In genomic region chr8:90869920-90870777, GRCm38 (mm10) we compare ENCODE assay signal across 8 mouse cellular contexts. TPM values are rescaled to one million over a fixed set of nuclear protein-coding genes. Genes with fewer than 3 reads are reported as not detected.
A peak's percentile ranks its signal among the peaks of the same experiment; 100 is the strongest.
DNase-seq lines count a peak whose midpoint lies in the region; ATAC-seq and TF ChIP-seq lines count a peak whose summit lies in the region.

No protein-coding gene starts in this region.

- H3K36me3 ChIP-seq in embryonic facial prominence, embryonic 11.5 days (replicated peaks; ENCODE audit: control insufficient read depth, insufficient read depth, low read depth, low read length) = no peaks in the 10 kb centered on the region
- no peaks in the 10 kb centered on the region for H3K36me3 ChIP-seq in heart, postnatal 0 days (replicated peaks; ENCODE audit: control insufficient read depth, insufficient read depth, low read length)
- H3K36me3 ChIP-seq in stomach, embryonic 14.5 days (ENCODE audit: control insufficient read depth, insufficient read depth, low read length) = no peaks in the 10 kb centered on the region

- ATAC-seq in embryonic facial prominence, embryonic 11.5 days (replicated peaks; ENCODE audit: insufficient number of reproducible peaks, low FRiP score, low TSS enrichment, low read depth) = peak; percentile 40; the same call in 1 of the 2 replicates
- ATAC-seq in heart, postnatal 0 days (ENCODE audit: insufficient read depth, low read depth) = 0 out of 2 replicates have a peak, but pooled peaks have one; percentile 5
- peak; percentile 24 for ATAC-seq in megakaryocyte progenitor cell, adult 5-6 weeks (replicated peaks; ENCODE audit: poor library complexity)
- no peak for ATAC-seq in stomach, embryonic 14.5 days (ENCODE audit: insufficient number of reproducible peaks, insufficient read depth, low FRiP score, low read depth)

- H3K9me3 ChIP-seq in embryonic facial prominence, embryonic 11.5 days (replicated peaks; ENCODE audit: control insufficient read depth, low read length) = no peaks in the 10 kb centered on the region
- H3K9me3 ChIP-seq in heart, postnatal 0 days (replicated peaks; ENCODE audit: control insufficient read depth, low read length) = no peaks in the 10 kb centered on the region
- no peaks in the 10 kb centered on the region for H3K9me3 ChIP-seq in stomach, embryonic 14.5 days (ENCODE audit: control insufficient read depth, low read depth, low read length)

- TF ChIP-seq CTCF in heart, postnatal 0 days (IDR thresholded peaks at IDR 0.05; ENCODE audit: low read depth) = no peak

- H3K9ac ChIP-seq in embryonic facial prominence, embryonic 11.5 days (replicated peaks; ENCODE audit: low read length) = 0 out of 2 replicates have a peak overlapping the region, but pooled peaks have one; percentile 2
- no peak overlapping the region for H3K9ac ChIP-seq in heart, postnatal 0 days (replicated peaks; ENCODE audit: low read depth, low read length)
- no peak overlapping the region for H3K9ac ChIP-seq in stomach, embryonic 14.5 days (replicated peaks; ENCODE audit: low read depth, low read length)

- H3K4me1 ChIP-seq in embryonic facial prominence, embryonic 11.5 days (ENCODE audit: control insufficient read depth, insufficient read depth, low read length) = no peaks in the 10 kb centered on the region
- peaks cover 33% of the 10 kb centered on the region for H3K4me1 ChIP-seq in heart, postnatal 0 days (ENCODE audit: control insufficient read depth, insufficient read depth)
- peaks cover 28% of the 10 kb centered on the region for H3K4me1 ChIP-seq in stomach, embryonic 14.5 days (ENCODE audit: control insufficient read depth, insufficient read depth, low read length)

- no peak overlapping the region for H3K4me2 ChIP-seq in embryonic facial prominence, embryonic 11.5 days (ENCODE audit: low read depth, low read length)
- H3K4me2 ChIP-seq in heart, postnatal 0 days (ENCODE audit: low read depth, low read length) = peak overlapping the region; percentile 36
- 0 out of 2 replicates have a peak overlapping the region, but pooled peaks have one; percentile 13 for H3K4me2 ChIP-seq in stomach, embryonic 14.5 days (replicated peaks; ENCODE audit: low read depth, low read length)

- no peaks in the 10 kb centered on the region for H3K27me3 ChIP-seq in embryonic facial prominence, embryonic 11.5 days (ENCODE audit: control insufficient read depth, insufficient read depth, low read length)
- H3K27me3 ChIP-seq in heart, postnatal 0 days (ENCODE audit: control insufficient read depth, insufficient read depth, low read length) = no peaks in the 10 kb centered on the region
- no peaks in the 10 kb centered on the region for H3K27me3 ChIP-seq in stomach, embryonic 14.5 days (ENCODE audit: control insufficient read depth, insufficient read depth, low read length)

- 11% methylated on average over 22 of the region's 22 CpGs for WGBS in embryonic facial prominence, embryonic 11.5 days
- 21% methylated on average over 22 of the region's 22 CpGs for WGBS in heart, postnatal 0 days
- 12% methylated on average over 22 of the region's 22 CpGs for WGBS in stomach, embryonic 14.5 days

- TF ChIP-seq EP300 in heart, postnatal 0 days (IDR thresholded peaks at IDR 0.05; ENCODE audit: low read depth) = no peak

- peak; percentile 65 for DNase-seq in layer of hippocampus, adult 11-12 months (ENCODE audit: low spot score)
- no peak for DNase-seq in layer of hippocampus, adult 9-10 months (ENCODE audit: low spot score)
- DNase-seq in embryonic facial prominence, embryonic 11.5 days (ENCODE audit: low spot score) = peak; percentile 26
- DNase-seq in heart, postnatal 0 days (ENCODE audit: low spot score) = no peak
- peak; percentile 36 to 61 for DNase-seq in kidney, postnatal 4 days
- no peak for DNase-seq in ovary, postnatal 10 days (ENCODE audit: low spot score)

- H3K27ac ChIP-seq in embryonic facial prominence, embryonic 11.5 days (replicated peaks; ENCODE audit: low read depth, low read length) = no peak overlapping the region
- H3K27ac ChIP-seq in heart, postnatal 0 days (ENCODE audit: low read depth) = peak overlapping the region; percentile 76
- peak overlapping the region; percentile 81 for H3K27ac ChIP-seq in stomach, embryonic 14.5 days (ENCODE audit: low read length)

- H3K4me3 ChIP-seq in embryonic facial prominence, embryonic 11.5 days (ENCODE audit: low read depth, low read length) = no peak overlapping the region
- no peak overlapping the region for H3K4me3 ChIP-seq in heart, postnatal 0 days (ENCODE audit: low read depth, low read length)
- H3K4me3 ChIP-seq in stomach, embryonic 14.5 days (ENCODE audit: low read depth, low read length) = no peak overlapping the region

RNA-seq across cellular contexts. Expression of gene Chd9, which starts 42.0 kb away (rescaled TPM):
- polyA plus RNA-seq in embryonic facial prominence, embryonic 11.5 days (2014; fragmentation: Nextera tagmentation; extraction: Ambion mirVana) = 37.1 and 38.9 TPM in 2 replicates
- 38.9 and 55.6 TPM in 2 replicates for total RNA-seq in heart, postnatal 0 days (2014; rRNA removed; ENCODE audit: low replicate concordance)
- 40.6 and 44.1 TPM in 2 replicates for polyA plus RNA-seq in heart, postnatal 0 days (2015; fragmentation: Nextera tagmentation; extraction: Ambion mirVana)
- 121 and 145 TPM in 2 replicates for total RNA-seq in megakaryocyte progenitor cell, adult 5-6 weeks (2015)
- 47.6 and 62.6 TPM in 2 replicates for total RNA-seq in megakaryocyte progenitor cell, adult 5-6 weeks (2017)
- 112 and 116 TPM in 2 replicates for polyA plus RNA-seq in stomach, embryonic 14.5 days (2014; fragmentation: Nextera tagmentation; extraction: Ambion mirVana)

RNA-seq across cellular contexts. Expression of gene Gm19935, which starts 53.0 kb away (rescaled TPM):
- not detected in 2 replicates for polyA plus RNA-seq in embryonic facial prominence, embryonic 11.5 days (2014; fragmentation: Nextera tagmentation; extraction: Ambion mirVana)
- total RNA-seq in heart, postnatal 0 days (2014; rRNA removed; ENCODE audit: low replicate concordance) = not detected in 2 replicates
- polyA plus RNA-seq in heart, postnatal 0 days (2015; fragmentation: Nextera tagmentation; extraction: Ambion mirVana) = 0.12 and 0.56 TPM in 2 replicates
- not detected in 2 replicates for total RNA-seq in megakaryocyte progenitor cell, adult 5-6 weeks (2015)
- total RNA-seq in megakaryocyte progenitor cell, adult 5-6 weeks (2017) = not detected in 2 replicates
- polyA plus RNA-seq in stomach, embryonic 14.5 days (2014; fragmentation: Nextera tagmentation; extraction: Ambion mirVana) = not detected in 2 replicates

Comparison
In these comparisons a context has a peak if more than half of its experiments do, and no peak if none do; other contexts are left out.
1. DNase-seq: peak in layer of hippocampus, adult 11-12 months (single experiment), embryonic facial prominence, embryonic 11.5 days (single experiment) and kidney, postnatal 4 days (2 of 2); none in layer of hippocampus, adult 9-10 months (single experiment), heart, postnatal 0 days (single experiment) and ovary, postnatal 10 days (single experiment).